Mouse (Mus musculus) kidney, adult 11 months (tissue): ENCODE data around the gene Pde4b.

ENCODE experiments used
- DNase-seq: peaks from one replicate; pipeline ENCODE4 v3.0.0; 2022

Pde4b gene

GRCm38 (mm10) chr4:102186888-102187287, 99.5 kb downstream of the Pde4b start:
- no peak for DNase-seq

GRCm38 (mm10) chr4:102197707-102198106, 110.4 kb downstream of the Pde4b start:
- DNase-seq: no peak

- no peak for DNase-seq
These were observed 122.4 kb downstream of the Pde4b start for GRCm38 (mm10) chr4:102209773-102210172.

GRCm38 (mm10) chr4:102226700-102227099, 139.4 kb downstream of the Pde4b start:
- no peak for DNase-seq

GRCm38 (mm10) chr4:102228953-102229586, 141.7 kb downstream of the Pde4b start:
- DNase-seq: no peak

- DNase-seq: no peak
These were observed 143.6 kb downstream of the Pde4b start for GRCm38 (mm10) chr4:102230898-102231297.

- no peak for DNase-seq
These were observed 146.3 kb downstream of the Pde4b start for GRCm38 (mm10) chr4:102233633-102234032.

- DNase-seq: no peak
These were observed 147.8 kb downstream of the Pde4b start for GRCm38 (mm10) chr4:102235151-102235550.

- no peak for DNase-seq
These were observed 151.8 kb downstream of the Pde4b start for GRCm38 (mm10) chr4:102239102-102239501.

GRCm38 (mm10) chr4:102239657-102240390, 152.5 kb downstream of the Pde4b start:
- no peak for DNase-seq

- DNase-seq: no peak
These were observed 153.5 kb downstream of the Pde4b start for GRCm38 (mm10) chr4:102240754-102241427.

GRCm38 (mm10) chr4:102253994-102254393, 166.7 kb downstream of the Pde4b start:
- no peak for DNase-seq

- no peak for DNase-seq
These were observed 167.3 kb downstream of the Pde4b start for GRCm38 (mm10) chr4:102254466-102255294.

- no peak for DNase-seq
These were observed 167.9 kb downstream of the Pde4b start for GRCm38 (mm10) chr4:102255295-102255670.

- no peak for DNase-seq
These were observed 169.0 kb downstream of the Pde4b start for GRCm38 (mm10) chr4:102256170-102256960.

- no peak for DNase-seq
These were observed 172.9 kb downstream of the Pde4b start for GRCm38 (mm10) chr4:102260216-102260615.

- no peak for DNase-seq
These were observed 185.0 kb downstream of the Pde4b start for GRCm38 (mm10) chr4:102272313-102272712.

- no peak for DNase-seq
These were observed 185.4 kb downstream of the Pde4b start for GRCm38 (mm10) chr4:102272749-102273148.

GRCm38 (mm10) chr4:102275716-102276115, 188.4 kb downstream of the Pde4b start:
- DNase-seq: no peak

GRCm38 (mm10) chr4:102278958-102279357, 191.6 kb downstream of the Pde4b start:
- DNase-seq: no peak

- no peak for DNase-seq
These were observed 199.8 kb downstream of the Pde4b start for GRCm38 (mm10) chr4:102287172-102287571.

GRCm38 (mm10) chr4:102290052-102290734, 202.8 kb downstream of the Pde4b start:
- DNase-seq: no peak
